Mouse (Mus musculus): ENCODE measurements around the gene Zfp975.
A peak's percentile ranks its signal among the peaks of the same experiment; 100 is the strongest.
"Not testable (repeated sequence)": the region's sequence is repeated elsewhere in the genome, so short reads cannot be mapped to it uniquely, and the experiment has no call there.

The Zfp975 gene

DNA sequence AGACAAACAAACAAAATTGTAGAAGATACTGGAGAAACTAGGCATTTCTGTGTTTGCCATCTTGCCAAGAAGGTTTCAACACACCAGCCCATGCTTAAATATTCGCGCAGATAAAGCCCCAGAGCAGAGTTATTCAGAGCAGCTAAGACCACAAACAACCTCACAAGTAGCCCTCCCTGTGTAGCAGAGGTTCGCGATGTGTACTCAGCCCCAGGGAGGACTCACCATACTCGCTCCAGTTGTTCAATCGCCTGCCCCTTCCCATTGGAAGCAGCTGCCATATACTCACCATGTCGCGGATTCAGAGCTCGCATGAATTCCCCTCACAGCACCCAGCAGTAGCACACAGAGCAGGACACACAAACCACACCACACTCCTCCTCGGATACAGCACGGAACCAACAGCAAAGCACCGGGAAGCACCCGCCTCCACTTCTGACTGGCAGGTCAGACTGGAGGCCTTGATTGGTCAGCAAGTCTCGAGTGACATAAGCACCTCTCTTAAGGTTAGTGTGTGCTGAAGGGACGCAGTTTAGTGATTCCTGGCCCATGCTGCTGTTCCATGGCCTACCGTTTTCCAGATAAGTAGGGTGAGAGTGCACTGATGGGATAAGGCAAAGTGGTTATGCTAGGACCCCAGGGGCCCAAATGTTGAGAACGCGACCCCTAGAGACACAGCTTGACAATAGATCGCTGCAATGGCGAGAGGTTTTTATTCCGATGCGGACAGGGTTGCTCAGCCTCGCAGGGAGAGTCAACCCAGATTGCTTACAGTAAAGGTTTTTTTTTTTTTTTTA lies at the start of gene Zfp975:
Zfp975 (minus strand) TSS at position 381 of the 797 bp plus-strand sequence.
- DNase-seq: peak; percentile 82

GRCm38 (mm10) chr7:42738536-42739210 lies 46.1 kb upstream of the Zfp975 start:
- DNase-seq: no peak

DNA sequence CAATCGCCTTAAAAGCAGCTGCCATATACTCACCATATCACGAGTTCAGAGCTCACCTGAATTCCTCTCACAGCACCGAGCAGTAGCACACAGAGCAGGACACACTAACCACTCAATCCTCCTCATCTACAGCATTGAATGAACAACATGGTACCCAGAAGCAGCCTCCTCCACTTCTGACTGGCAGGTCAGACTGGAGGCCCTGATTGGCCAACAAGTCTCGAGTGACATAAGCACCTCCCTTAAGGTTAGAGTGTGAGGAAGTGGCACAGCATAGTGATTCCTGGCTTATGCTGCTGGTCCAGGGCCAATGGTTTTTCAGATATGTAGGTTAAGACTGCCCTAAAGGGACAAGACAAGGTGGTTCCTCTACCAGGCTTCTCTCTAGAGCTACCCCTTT lies 34.4 kb upstream of the Zfp975 start, which contains the start of gene Gm17067:
Gm17067 (minus strand) TSS at position 101 of the 400 bp plus-strand sequence.
- DNase-seq: not testable (repeated sequence)

DNA sequence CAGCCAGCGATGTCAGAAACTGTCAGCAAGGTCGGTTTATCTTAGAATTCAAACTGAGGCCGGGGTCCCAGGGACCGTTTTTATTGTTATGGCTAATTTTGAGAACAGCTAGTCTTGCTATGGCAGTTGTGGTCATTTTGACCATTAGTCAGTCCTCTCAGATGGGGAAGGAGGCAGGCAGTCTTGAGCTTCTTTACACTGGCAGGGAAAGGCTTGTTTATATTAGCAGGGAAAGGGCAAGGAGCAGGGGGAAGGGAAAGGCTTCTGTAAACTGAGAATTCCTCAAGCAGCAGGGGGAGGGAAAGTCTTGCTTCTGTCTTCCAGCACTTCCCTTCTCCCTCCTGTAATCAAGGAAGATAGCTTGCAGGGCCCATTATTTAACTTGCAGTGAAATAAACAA lies 709 bp upstream of the Zfp975 start:
- DNase-seq: not testable (repeated sequence)

DNA sequence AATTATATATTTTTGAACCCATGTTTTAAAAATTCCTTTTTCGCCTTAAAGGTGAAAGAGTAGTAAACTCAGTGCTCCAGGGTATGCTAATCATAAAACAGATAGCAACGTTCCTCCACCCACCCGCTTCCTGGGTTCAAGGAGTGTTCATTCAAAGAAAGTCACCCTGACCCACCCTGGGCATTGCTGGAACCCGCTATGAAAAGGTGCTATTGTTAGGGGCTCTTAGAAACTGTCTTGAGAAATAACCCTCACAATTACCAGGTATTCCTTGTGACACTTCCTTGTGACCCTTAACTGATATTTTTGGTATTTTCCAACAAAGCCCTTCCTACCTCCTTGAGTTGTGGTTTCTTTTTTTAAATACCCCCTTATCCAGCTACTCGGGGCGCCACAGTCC lies 12.5 kb downstream of the Zfp975 start:
- not testable (repeated sequence) for DNase-seq

DNA sequence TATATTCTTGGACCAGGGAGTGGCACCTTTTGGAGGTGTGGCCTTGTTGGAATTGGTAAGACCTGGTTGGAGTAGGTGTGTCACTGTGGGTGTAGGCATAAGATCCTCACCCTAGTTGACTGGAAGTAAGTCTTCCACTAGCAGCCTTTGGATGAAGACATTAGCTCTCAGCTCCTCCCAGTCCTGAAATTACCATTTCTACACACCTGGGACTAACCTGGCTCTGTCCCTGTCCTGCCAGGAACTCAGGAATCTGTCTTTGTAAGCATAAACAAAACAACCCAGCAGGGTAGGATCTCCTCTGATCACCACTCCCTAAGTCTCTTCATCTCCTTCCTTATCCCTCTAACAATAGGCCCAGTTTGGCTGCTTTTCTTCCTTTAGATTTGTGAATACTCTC lies 12.9 kb downstream of the Zfp975 start:
- not testable (repeated sequence) for DNase-seq

DNA sequence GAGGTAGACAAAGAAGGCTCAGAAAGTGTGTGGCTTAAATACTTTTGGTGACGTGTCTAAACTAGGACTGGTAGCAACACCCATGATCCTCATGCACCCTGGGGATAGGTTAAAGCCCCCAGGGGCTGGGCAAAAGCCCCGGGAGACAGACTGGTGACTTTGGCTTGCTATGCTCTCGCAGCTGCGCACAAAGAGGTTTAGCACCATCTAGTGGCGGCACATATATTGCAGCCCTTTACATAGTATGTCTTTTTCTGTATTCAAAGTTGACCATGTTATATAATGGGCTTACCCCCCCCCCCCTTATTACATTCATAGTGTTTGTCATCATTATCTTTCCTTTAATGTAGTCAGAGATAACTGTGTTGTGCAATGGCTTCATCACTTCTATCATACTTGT lies 32.4 kb downstream of the Zfp975 start:
- DNase-seq: not testable (repeated sequence)

GRCm38 (mm10) chr7:42655211-42655610 lies 37.3 kb downstream of the Zfp975 start:
- not testable (repeated sequence) for DNase-seq

- not testable (repeated sequence) for DNase-seq
These were observed 49.4 kb downstream of the Zfp975 start for GRCm38 (mm10) chr7:42643120-42643620.

DNA sequence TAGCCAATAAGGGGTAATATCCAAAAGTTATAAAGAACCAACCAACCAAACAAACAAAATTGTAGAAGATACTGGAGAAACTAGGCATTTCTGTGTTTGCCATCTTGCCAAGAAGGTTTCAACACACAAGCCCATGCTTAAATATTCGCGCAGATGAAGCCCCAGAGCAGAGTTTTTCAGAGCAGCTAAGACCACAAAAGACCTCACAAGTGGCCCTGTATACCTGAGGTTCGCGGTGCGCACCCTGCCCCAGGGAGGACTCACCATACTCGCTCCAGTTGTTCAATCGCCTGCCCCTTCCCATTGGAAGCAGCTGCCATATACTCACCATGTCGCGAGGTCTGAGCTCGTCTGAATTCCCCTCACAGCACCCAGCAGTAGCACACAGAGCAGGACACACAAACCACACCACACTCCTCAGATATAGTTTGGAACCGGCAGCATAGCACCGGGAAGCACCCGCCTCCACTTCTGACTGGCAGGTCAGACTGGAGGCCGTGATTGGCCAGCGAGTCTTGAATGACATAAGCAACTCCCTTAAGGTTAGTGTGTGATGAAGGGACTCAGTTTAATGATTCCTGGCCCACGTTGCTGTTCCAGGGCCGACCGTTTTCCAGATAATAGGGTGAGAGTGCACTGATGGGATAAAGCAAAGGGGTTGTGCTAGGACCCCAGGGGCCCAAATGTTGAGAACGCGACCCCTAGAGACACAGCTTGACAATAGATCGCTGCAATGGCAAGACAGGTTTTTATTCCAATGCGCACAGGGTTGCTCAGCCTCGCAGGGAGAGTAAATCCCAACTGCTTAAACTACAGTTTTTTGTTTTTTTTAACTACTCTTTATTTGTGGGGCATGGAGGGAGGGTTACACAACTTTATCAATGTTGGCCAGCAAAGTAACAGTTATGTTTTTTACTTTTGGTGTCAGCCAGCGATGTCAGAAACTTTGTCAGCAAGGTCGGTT lies 50.1 kb downstream of the Zfp975 start, which contains the start of gene Zfp976:
Zfp976 (minus strand) TSS at position 437 of the 964 bp plus-strand sequence.
- DNase-seq: peak; percentile 28

DNA sequence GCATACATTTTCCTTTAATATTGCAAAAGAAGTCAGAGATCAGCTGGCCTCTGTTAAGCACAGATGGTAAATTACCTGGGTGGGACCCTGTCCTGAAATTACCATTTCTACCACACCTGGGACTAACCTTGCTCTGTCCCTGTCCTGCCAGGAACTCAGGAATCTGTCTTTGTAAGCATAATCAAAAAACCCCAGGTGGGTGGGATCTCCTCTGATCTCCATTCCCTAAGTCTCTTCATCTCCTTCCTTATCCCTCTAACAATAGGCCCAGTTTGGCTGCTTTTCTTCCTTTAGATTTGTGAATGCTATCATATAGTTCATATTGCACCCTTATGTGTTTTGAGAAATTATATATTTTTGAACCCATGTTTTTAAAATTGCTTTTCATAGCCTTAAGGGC lies 61.5 kb downstream of the Zfp975 start:
- not testable (repeated sequence) for DNase-seq

Data from cerebellum, adult 11-12 months (tissue).